12 mouse cellular contexts compared by ENCODE assay signal in the genomic region with DNA sequence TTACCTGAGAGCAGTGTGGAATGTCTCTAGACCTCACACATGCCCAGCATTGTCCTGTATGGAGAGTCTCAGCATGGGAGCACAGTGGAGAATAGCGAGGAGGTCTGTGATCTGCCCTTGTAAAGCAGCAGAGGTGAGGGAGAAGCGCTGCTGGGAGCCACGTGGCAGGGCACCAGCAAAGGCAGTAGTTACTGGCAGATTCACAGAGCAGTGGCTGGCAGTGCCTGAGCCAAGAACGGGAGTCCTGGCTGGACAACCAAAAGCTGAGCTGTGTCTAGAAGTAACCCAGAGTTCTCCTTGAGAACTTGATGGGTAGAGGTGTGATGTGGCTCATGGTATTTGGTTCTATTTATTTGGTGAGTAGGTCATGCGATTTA.
DNase-seq lines count a peak whose midpoint lies in the region; ATAC-seq and TF ChIP-seq lines count a peak whose summit lies in the region.
"Had no signal": no experiment of that assay in that cellular context is flagged by ENCODE, and none has a peak within 500 bp of the region (broad histone marks: within the 10 kb centered on the region; RNA-seq: fewer than 3 reads in every experiment).

No protein-coding gene starts in this region.

- no peak overlapping the region for H3K4me2 ChIP-seq in liver, embryonic 14.5 days (ENCODE audit: low read depth)
- H3K4me2 ChIP-seq: embryonic facial prominence, embryonic 15.5 days; hindbrain, embryonic 14.5 days; kidney, embryonic 15.5 days; limb, embryonic 13.5 days had no signal

- H3K9me3 ChIP-seq in liver, embryonic 14.5 days (ENCODE audit: control insufficient read depth, low read length) = no peaks in the 10 kb centered on the region
- no peaks in the 10 kb centered on the region for H3K9me3 ChIP-seq in midbrain, embryonic 10.5 days (replicated peaks)
- H3K9me3 ChIP-seq: embryonic facial prominence, embryonic 15.5 days; kidney, embryonic 15.5 days; limb, embryonic 13.5 days had no signal

- H3K4me3 ChIP-seq in left cerebral cortex, adult 2 months = no peak overlapping the region
- H3K4me3 ChIP-seq in liver, embryonic 14.5 days (ENCODE audit: insufficient read depth in 1 of 2, low read depth in 2 of 2, low read length in 2 of 2) = no peak overlapping the region
- no peak overlapping the region for H3K4me3 ChIP-seq in midbrain, embryonic 10.5 days
- H3K4me3 ChIP-seq: embryonic facial prominence, embryonic 15.5 days; kidney, embryonic 15.5 days; limb, embryonic 13.5 days had no signal

- H3K36me3 ChIP-seq in liver, embryonic 14.5 days (replicated peaks; ENCODE audit: control insufficient read depth, insufficient read depth, low read depth) = peaks cover 32% of the 10 kb centered on the region
- H3K36me3 ChIP-seq in midbrain, embryonic 10.5 days = peaks cover 92% of the 10 kb centered on the region

- ATAC-seq in liver, embryonic 14.5 days (ENCODE audit: insufficient read depth) = no peak

- WGBS in liver, embryonic 14.5 days (ENCODE audit: insufficient replicate concordance) = 87% methylated on average over 5 of the region's 5 CpGs
- WGBS in midbrain, embryonic 10.5 days = 87% methylated on average over 5 of the region's 5 CpGs

- peaks cover 36 to 56% of the 10 kb centered on the region in 2 experiments for H3K4me1 ChIP-seq in liver, embryonic 14.5 days (replicated peaks; ENCODE audit: control insufficient read depth in 2 of 2, insufficient read depth in 2 of 2, low read length in 1 of 2)
- H3K4me1 ChIP-seq in midbrain, embryonic 10.5 days = peaks cover 2% of the 10 kb centered on the region; the same call in 1 of the 2 replicates

- intact Hi-C loops in left cerebral cortex, adult 2 months (cut with DNase I) = no loop called here
- intact Hi-C loops in left cerebral cortex, postnatal 36 days (cut with DNase I) = no loop called here
- intact Hi-C loops in gastrocnemius, postnatal 14 days (cut with DNase I; ENCODE audit: low total_unique reads) = no loop called here

- no peaks in the 10 kb centered on the region for H3K27me3 ChIP-seq in liver, embryonic 14.5 days (ENCODE audit: control insufficient read depth, insufficient read depth, low read length)
- no peaks in the 10 kb centered on the region for H3K27me3 ChIP-seq in midbrain, embryonic 10.5 days (ENCODE audit: low read depth, poor library complexity, severe bottlenecking)
- H3K27me3 ChIP-seq: embryonic facial prominence, embryonic 15.5 days; kidney, embryonic 15.5 days; limb, embryonic 13.5 days had no signal

- no peak overlapping the region for H3K9ac ChIP-seq in liver, embryonic 14.5 days (replicated peaks)
- H3K9ac ChIP-seq: embryonic facial prominence, embryonic 15.5 days; hindbrain, embryonic 14.5 days; kidney, embryonic 15.5 days; limb, embryonic 13.5 days had no signal

- peak overlapping the region; percentile 12; the same call in 1 of the 2 replicates for H3K27ac ChIP-seq in left cerebral cortex, adult 2 months
- H3K27ac ChIP-seq in liver, embryonic 14.5 days = peak overlapping the region; percentile 9; the same call in 1 of the 2 replicates
- no peak overlapping the region for H3K27ac ChIP-seq in midbrain, embryonic 10.5 days (replicated peaks)
- H3K27ac ChIP-seq: embryonic facial prominence, embryonic 15.5 days; hindbrain, embryonic 14.5 days; kidney, embryonic 15.5 days; limb, embryonic 13.5 days had no signal

- TF ChIP-seq CTCF in left cerebral cortex, adult 2 months (IDR thresholded peaks at IDR 0.05) = no peak
- TF ChIP-seq CTCF in liver, embryonic 14.5 days (IDR thresholded peaks at IDR 0.05; ENCODE audit: low read depth) = no peak

- peak; percentile 46 for DNase-seq in cerebellum, adult 11-12 months
- no peak for DNase-seq in cerebellum, postnatal 4 days (ENCODE audit: low spot score in 2 of 2)
- no peak for DNase-seq in left cerebral cortex, adult 2 months (ENCODE audit: extremely low spot score in 1 of 2, low spot score in 2 of 2)
- DNase-seq in left cerebral cortex, postnatal 36 days (ENCODE audit: low spot score in 2 of 2) = no peak
- peak; percentile 73 for DNase-seq in gastrocnemius, postnatal 14 days
- no peak for DNase-seq in liver, embryonic 14.5 days (ENCODE audit: low read depth in 3 of 3, low spot score in 3 of 3)
- DNase-seq in layer of hippocampus, postnatal 36 days = no peak
- no peak for DNase-seq in midbrain, embryonic 10.5 days (ENCODE audit: low spot score)

- TF ChIP-seq EP300 in liver, embryonic 14.5 days (IDR thresholded peaks at IDR 0.05; ENCODE audit: low read depth) = no peak

Comparison
In these comparisons a context has a peak if more than half of its experiments do, and no peak if none do; other contexts are left out.
1. DNase-seq: peak in cerebellum, adult 11-12 months (single experiment) and gastrocnemius, postnatal 14 days (single experiment); none in cerebellum, postnatal 4 days (0 of 2), left cerebral cortex, adult 2 months (0 of 2), left cerebral cortex, postnatal 36 days (0 of 2), liver, embryonic 14.5 days (0 of 3), layer of hippocampus, postnatal 36 days (0 of 2) and midbrain, embryonic 10.5 days (single experiment).